ENCODE assay signal across 19 mouse cellular contexts in the genomic region with DNA sequence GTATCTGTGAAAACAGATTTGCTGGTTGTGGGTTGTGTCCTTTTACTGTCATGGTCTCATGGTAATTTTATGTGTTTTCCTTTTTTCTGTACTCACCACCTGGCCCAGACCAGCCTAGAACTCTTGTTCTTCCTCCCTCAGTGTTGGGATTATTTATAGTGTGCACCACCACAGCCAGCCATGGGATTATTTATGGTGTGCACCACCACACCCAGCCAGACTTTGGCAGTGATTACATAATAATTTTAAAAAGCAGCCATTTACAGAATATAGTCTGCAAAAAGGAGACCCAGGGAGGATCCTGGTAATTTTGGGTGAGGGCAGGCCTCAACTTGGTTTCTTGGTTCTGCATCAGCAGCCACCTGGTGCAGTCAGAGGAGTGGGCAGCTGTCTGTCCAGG.
"Had no signal": no experiment of that assay in that cellular context is flagged by ENCODE, and none has a peak within 500 bp of the region (broad histone marks: within the 10 kb centered on the region; RNA-seq: fewer than 3 reads in every experiment).

No protein-coding gene starts in this region.

- ATAC-seq: lung, postnatal 0 days; midbrain, embryonic 16.5 days had no signal

- H3K27ac ChIP-seq: lung, embryonic 15.5 days; midbrain, embryonic 10.5 days; midbrain, embryonic 12.5 days; neural tube, embryonic 13.5 days; neural tube, embryonic 15.5 days had no signal

- H3K4me3 ChIP-seq: lung, embryonic 15.5 days; midbrain, embryonic 10.5 days; midbrain, embryonic 12.5 days; myocyte; neural tube, embryonic 13.5 days; neural tube, embryonic 15.5 days had no signal

- DNase-seq: lung, adult 2 months; lung, postnatal 4 days; midbrain, embryonic 14.5 days; retina, postnatal 1 day; right cerebral cortex, adult 18-20 months; right cerebral cortex, postnatal 25 days; right cerebral cortex, postnatal 4 days; spleen, adult 18-20 months; thymus, adult 18-20 months; thymus, postnatal 14 days; thymus, postnatal 36 days had no signal
